Mouse (Mus musculus) midbrain, postnatal 0 days (tissue): ENCODE results near the gene Pvalb. TPM values are rescaled to one million over a fixed set of nuclear protein-coding genes. Genes with fewer than 3 reads are reported as not detected.
A peak's percentile ranks its signal among the peaks of the same experiment; 100 is the strongest.

Experiments
- ATAC-seq: fragments of 200-750 bp; cut with Nextera tagmentation; 2 replicates; pipeline ENCODE4 v1.8.0; 2017; ENCODE audit warnings: moderate number of reproducible peaks, mild to moderate bottlenecking, moderate TSS enrichment, moderate library complexity; ENCODE audit not compliant: low FRiP score
- DNase-seq: peaks from one replicate; pipeline ENCODE4 v3.0.0-alpha.2; 2015; ENCODE audit warnings: low spot score
- H3K27ac ChIP-seq: fragments of 300-500 bp; sonication (generic); 2 replicates; pipeline ENCODE4 v1.5.1; 2014; ENCODE audit warnings: low read depth, mild to moderate bottlenecking, low read length, mixed read lengths
- H3K27me3 ChIP-seq: fragments of 300-500 bp; sonication (generic); 2 replicates; pipeline ENCODE4 v1.6.1; 2014; ENCODE audit warnings: low read length, control low read depth, mixed read lengths; ENCODE audit not compliant: insufficient read depth
- H3K36me3 ChIP-seq: fragments of 300-500 bp; sonication (generic); 2 replicates; pipeline ENCODE4 v1.6.1; 2014; ENCODE audit warnings: low read length, control low read depth, mixed read lengths; ENCODE audit not compliant: insufficient read depth
- H3K4me1 ChIP-seq: fragments of 300-500 bp; sonication (generic); 2 replicates; pipeline ENCODE4 v1.6.1; 2014; ENCODE audit warnings: mild to moderate bottlenecking, control low read depth, antibody characterized with exemption, low read length, mixed read lengths; ENCODE audit not compliant: insufficient read depth
- H3K4me2 ChIP-seq: fragments of 300-500 bp; sonication (generic); 2 replicates; pipeline ENCODE4 v1.6.1; 2014; ENCODE audit warnings: low read depth, mild to moderate bottlenecking, low read length, mixed read lengths; ENCODE audit not compliant: poor library complexity, severe bottlenecking
- H3K4me3 ChIP-seq: fragments of 300-500 bp; sonication (generic); 2 replicates; pipeline ENCODE4 v1.5.1; 2014; ENCODE audit warnings: low read depth, mild to moderate bottlenecking, low read length, moderate library complexity
- H3K9ac ChIP-seq: fragments of 300-500 bp; sonication (generic); replicated peaks from 2 replicates; pipeline ENCODE4 v1.6.1; 2014; ENCODE audit warnings: mild to moderate bottlenecking, low read length, moderate library complexity, mixed read lengths; ENCODE audit not compliant: poor library complexity, severe bottlenecking
- H3K9me3 ChIP-seq: fragments of 300-500 bp; sonication (generic); 2 replicates; pipeline ENCODE4 v1.6.1; 2016; ENCODE audit warnings: low read length, control low read depth
- CTCF ChIP-seq: IDR thresholded peaks from 2 replicates; pipeline ENCODE4 v1.5.1; 2016; ENCODE audit warnings: antibody characterized with exemption, mild to moderate bottlenecking
- WGBS: fragments of 180-500 bp; shearing (Covaris S2); extraction: QIAGEN DNeasy Blood & Tissue Kit; methylation state at CpG from one replicate; pipeline ENCODE4 v1.1.7; 2014; 5-methylcytosine and 5-hydroxymethylcytosine counted together
- polyA plus RNA-seq: library from polyadenylated mRNA; unstranded; fragments of >200 nt; fragmentation: Nextera tagmentation; extraction: Ambion mirVana; gene quantifications from 2 replicates; pipeline ENCODE4 v1.2.1, GENCODE M21; 2015
- total RNA-seq: library from RNA; depleted of rRNA; stranded (reverse); fragments of >200 nt; gene quantifications from 2 replicates; pipeline ENCODE4 v1.2.3, GENCODE M21; 2014

The Pvalb gene
- total and polyA plus RNA-seq, 2 experiments from 2014 or later, result 1.9 to 3.6 TPM

- Histone ChIP-seq H3K4me3 (no peak overlapping the region), H3K4me2 (no peak overlapping the region), H3K27me3 (no peaks in the 10 kb centered on the region), H3K9ac (no peak overlapping the region), H3K36me3 (no peaks in the 10 kb centered on the region), H3K27ac (no peak overlapping the region), H3K4me1 (no peaks in the 10 kb centered on the region), H3K9me3 (no peaks in the 10 kb centered on the region)
- WGBS, result 75% methylated on average over 5 of the region's 5 CpGs
- ATAC-seq (no peak), DNase-seq (no peak)
- no peak for TF ChIP-seq CTCF
Observed at GRCm38 (mm10) chr15:78234823-78235509, 28.8 kb upstream of the Pvalb start.

GRCm38 (mm10) chr15:78231346-78232331, 25.4 kb upstream of the Pvalb start:
- Histone ChIP-seq H3K9ac (no peak overlapping the region), H3K4me3 (no peak overlapping the region), H3K4me1 (no peaks in the 10 kb centered on the region), H3K4me2 (no peak overlapping the region), H3K27me3 (no peaks in the 10 kb centered on the region), H3K36me3 (no peaks in the 10 kb centered on the region), H3K27ac (0 out of 2 replicates have a peak overlapping the region, but pooled peaks have one; percentile 6), H3K9me3 (no peaks in the 10 kb centered on the region)
- DNase-seq (peak; percentile 60), ATAC-seq (peak; percentile 44; the same call in 1 of the 2 replicates)
- peak; percentile 64 for TF ChIP-seq CTCF
- 13% methylated on average over 13 of the region's 13 CpGs for WGBS

GRCm38 (mm10) chr15:78227816-78228215, 21.6 kb upstream of the Pvalb start:
- TF ChIP-seq CTCF, result no peak
- ATAC-seq, result no peak
- DNase-seq, result no peak
- H3K4me1 ChIP-seq, result no peaks in the 10 kb centered on the region
- no peak overlapping the region for H3K9ac ChIP-seq
- WGBS, result 83% methylated on average over 12 of the region's 12 CpGs
- no peak overlapping the region for H3K4me2 ChIP-seq
- no peaks in the 10 kb centered on the region for H3K9me3 ChIP-seq
- H3K27ac ChIP-seq, result no peak overlapping the region
- H3K4me3 ChIP-seq, result no peak overlapping the region
- no peaks in the 10 kb centered on the region for H3K27me3 ChIP-seq
- H3K36me3 ChIP-seq, result no peaks in the 10 kb centered on the region

- no peak for ATAC-seq
Observed at GRCm38 (mm10) chr15:78215269-78215668, 9.1 kb upstream of the Pvalb start.

GRCm38 (mm10) chr15:78211367-78211766, 5.2 kb upstream of the Pvalb start:
- H3K4me1 ChIP-seq, result no peaks in the 10 kb centered on the region
- H3K9me3 ChIP-seq, result no peaks in the 10 kb centered on the region
- H3K4me2 ChIP-seq, result no peak overlapping the region

More at GRCm38 (mm10) chr15:78215269-78215668, 9.1 kb upstream of the Pvalb start:
- Histone ChIP-seq H3K36me3 (no peaks in the 10 kb centered on the region), H3K9ac (no peak overlapping the region), H3K9me3 (no peaks in the 10 kb centered on the region), H3K4me2 (no peak overlapping the region), H3K27me3 (no peaks in the 10 kb centered on the region), H3K4me3 (no peak overlapping the region), H3K4me1 (no peaks in the 10 kb centered on the region), H3K27ac (no peak overlapping the region)
- 86% methylated on average over 9 of the region's 9 CpGs for WGBS
- no peak for DNase-seq
- no peak for TF ChIP-seq CTCF

More at GRCm38 (mm10) chr15:78211367-78211766, 5.2 kb upstream of the Pvalb start:
- Histone ChIP-seq H3K9ac (no peak overlapping the region), H3K27ac (no peak overlapping the region), H3K4me3 (no peak overlapping the region), H3K36me3 (no peaks in the 10 kb centered on the region), H3K27me3 (no peaks in the 10 kb centered on the region)
- 87% methylated on average over 8 of the region's 8 CpGs for WGBS
- DNase-seq (no peak), ATAC-seq (no peak)
- no peak for TF ChIP-seq CTCF
